Mouse (Mus musculus): ENCODE measurements around the gene Gm6525.

- TF ChIP-seq CTCF (IDR thresholded peaks at IDR 0.05; ENCODE audit: extremely low read depth, insufficient read depth, insufficient read length, insufficient replicate concordance) (no peak), POLR2A (IDR thresholded peaks at IDR 0.05; ENCODE audit: low read depth, low read length) (no peak)
Measured at GRCm38 (mm10) chr3:84136509-84136908, 37.4 kb upstream of the Gm6525 start.
